Mouse (Mus musculus) right cerebral cortex, postnatal 25 days (tissue): Measurements from ENCODE around the gene Ndufa10.
"Not testable (repeated sequence)": the region's sequence is repeated elsewhere in the genome, so short reads cannot be mapped to it uniquely, and the experiment has no call there.

ENCODE experiments used
- DNase-seq: peaks from one replicate; pipeline ENCODE4 v3.0.0; 2022

Ndufa10 gene

DNA sequence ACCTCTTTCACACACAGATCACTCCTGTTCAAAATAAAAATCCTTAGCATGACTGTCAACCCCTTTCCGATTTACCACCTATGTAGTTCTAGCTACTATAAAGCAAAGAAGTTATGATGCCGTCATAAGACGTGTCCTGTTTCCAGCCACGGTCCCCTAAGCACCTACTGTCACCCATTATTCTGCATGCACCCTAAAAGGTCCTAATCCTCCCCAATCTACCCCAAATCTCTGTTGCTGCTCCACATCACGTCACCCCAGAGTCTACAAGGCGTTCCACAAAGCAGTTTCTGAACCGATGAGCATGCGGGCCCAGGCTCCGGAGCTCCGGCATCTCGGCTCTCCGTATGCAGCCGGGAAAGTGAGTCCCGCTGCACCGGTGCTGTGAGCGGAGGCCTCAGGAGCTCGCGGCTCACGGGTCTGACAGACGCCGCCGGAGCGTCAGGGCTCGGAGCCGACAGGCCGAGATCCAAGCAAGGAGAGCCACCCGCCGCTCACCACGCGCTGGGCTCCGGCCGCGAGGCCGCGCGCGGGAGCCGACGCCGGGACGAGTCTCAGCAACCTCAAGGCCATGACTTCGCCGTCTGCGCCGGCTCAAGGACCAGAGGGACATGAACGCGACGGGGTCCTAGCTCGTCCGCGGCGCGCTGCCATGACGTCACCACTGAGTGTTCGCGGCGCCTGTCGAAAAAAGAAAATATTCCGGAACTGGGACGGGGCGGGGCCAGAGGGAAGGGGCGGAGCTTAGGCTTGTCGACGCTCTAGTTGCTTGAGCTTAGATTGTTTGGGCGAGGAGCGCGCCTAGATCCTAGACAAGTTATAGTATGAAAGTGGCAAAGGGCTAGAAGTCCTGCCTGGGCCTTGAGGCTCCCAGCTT lies at the start of gene Ndufa10:
TSS of gene Ndufa10 (minus strand) at position 696 of the 877 bp plus-strand sequence.
- peak; percentile 88 for DNase-seq

DNA sequence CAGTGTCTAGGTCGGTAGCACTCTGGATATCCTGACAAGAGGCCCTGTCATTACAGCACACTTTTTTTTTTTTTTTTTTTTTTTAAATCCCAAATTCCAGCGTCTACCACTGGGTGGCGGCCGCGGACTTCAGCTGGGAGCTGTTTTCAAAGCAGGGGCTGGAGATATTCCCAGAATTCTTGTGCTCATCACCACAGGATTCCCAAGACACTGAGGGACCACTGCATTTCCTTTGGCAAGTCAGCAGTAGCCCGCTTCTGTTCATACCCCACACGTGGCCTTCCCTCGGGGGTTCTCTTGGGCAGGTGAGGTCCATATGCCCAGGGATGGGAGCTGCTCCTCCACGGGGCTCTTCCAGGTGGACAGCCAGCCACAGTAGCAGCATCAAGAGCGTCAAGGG lies 47.7 kb upstream of the Ndufa10 start:
- DNase-seq: peak; percentile 39

DNA sequence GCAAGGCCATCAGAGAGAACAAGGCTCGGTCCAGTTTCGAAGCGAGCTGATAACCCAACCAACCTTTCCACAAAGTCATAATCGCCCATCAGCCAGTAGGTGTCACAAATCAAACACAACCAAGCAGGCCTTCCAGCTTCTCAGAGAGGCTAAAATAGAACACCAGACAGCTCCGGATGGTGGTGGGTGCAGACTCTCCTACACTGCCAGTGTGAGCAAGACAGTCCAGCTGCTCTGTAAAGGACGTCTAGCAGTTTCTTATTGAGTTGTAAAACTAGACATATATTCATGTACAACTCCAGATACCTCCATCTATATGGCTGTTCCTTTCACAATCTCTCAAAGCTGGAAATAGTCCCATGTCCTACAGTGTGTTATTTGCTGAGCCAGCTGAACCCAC lies 45.4 kb upstream of the Ndufa10 start:
- peak; percentile 48 for DNase-seq

DNA sequence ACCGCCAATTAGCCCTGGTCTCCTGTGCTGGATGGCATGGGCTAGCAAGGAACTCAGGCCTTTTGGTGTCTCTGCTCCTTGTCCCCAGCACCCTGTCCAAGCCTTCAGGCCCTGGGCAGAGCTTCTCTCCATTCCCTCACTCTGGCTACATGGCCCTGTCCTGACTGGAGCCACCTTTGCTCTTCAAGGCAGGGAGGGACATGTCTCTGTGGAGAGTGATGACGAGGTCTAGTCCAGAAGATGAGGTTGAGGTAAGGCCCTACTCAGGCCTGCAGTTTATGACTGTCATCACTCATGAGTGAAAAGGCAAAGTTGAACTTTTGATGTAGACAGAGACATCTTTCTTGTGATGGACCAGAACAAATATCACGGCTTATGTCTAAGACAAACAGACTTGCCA lies 44.9 kb upstream of the Ndufa10 start, which contains the start of gene Olfr1414:
TSS of gene Olfr1414 (minus strand) at position 101 of the 400 bp plus-strand sequence.
- DNase-seq: no peak

DNA sequence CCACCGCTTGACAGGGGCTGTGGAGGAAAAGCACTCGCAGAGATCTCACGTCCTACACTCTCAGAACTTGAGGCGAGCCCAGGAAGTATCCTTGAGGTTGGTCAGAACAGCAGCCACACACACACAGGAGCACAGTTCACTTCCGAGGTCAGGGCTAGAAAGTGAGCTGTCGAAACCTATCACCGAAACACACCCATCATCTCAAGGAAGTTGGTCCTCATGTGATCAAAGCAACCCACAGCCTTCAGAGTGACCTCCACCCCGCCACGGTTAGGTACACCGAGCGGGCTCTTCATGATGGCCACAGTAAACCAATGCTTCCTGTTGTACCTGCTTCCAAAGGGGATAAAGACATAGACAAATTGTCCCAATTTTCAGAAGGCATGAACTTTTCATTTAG lies 41.7 kb upstream of the Ndufa10 start:
- no peak for DNase-seq

DNA sequence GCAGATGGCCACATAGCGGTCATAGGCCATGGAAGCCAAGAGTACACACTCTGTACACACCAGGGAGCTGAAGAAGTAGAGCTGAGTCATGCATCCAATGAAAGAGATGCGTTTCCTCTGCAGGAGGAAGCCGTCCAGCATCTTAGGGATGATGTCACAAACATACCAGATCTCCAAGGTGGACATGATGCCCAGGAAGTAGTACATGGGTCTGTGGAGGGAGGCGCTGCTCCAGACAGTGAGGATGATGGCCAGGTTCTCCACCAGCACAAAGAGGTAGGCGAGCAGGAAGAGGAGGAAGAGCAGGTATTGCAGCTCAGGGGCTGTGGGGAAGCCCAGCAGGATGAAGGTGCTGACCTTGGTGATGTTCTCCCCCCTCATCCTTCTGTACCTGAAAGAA lies 38.0 kb upstream of the Ndufa10 start:
- not testable (repeated sequence) for DNase-seq

DNA sequence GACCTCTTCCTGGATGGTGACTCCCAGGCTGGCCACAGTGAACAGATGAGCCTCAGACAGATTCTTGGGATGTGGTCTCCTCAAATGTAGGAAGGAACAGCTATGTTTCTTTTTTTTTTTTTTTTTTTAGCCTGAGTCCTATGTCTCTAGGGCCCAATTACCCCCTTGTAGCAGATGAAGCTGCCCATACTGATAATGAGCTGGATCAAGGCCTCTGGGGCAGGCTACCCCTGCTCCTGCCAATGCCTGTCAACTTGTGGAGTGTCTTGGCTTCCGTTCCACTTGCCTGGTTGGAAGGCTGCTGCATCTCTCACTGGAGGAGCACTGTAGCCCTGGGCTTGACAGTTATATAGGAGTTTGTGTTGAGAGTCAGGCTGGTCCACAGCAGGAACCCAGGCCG lies 22.3 kb upstream of the Ndufa10 start, which contains the start of gene Olfr1415:
TSS of gene Olfr1415 (minus strand) at position 101 of the 400 bp plus-strand sequence.
- no peak for DNase-seq

DNA sequence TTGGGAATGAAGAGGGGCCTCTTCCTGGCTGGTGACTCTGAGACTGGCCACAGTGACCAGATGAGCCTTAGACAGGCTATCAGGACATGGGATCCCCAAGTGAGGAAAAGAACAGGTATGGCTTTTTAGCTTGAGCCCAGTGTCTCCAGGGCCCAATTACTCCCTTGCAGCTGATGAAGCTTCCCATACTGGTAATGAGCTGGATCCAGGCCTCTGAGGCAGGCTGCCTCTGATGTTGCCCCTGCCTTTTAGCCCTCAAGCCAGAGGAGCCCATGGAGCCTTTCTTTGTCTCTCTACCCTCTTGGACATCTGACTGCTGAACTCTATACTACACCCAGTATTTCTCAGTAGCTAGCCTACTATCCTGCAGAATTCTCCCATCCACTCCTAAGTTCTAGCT lies 11.4 kb upstream of the Ndufa10 start, which contains the start of gene Olfr1416:
TSS of gene Olfr1416 (minus strand) at position 101 of the 400 bp plus-strand sequence.
- no peak for DNase-seq

DNA sequence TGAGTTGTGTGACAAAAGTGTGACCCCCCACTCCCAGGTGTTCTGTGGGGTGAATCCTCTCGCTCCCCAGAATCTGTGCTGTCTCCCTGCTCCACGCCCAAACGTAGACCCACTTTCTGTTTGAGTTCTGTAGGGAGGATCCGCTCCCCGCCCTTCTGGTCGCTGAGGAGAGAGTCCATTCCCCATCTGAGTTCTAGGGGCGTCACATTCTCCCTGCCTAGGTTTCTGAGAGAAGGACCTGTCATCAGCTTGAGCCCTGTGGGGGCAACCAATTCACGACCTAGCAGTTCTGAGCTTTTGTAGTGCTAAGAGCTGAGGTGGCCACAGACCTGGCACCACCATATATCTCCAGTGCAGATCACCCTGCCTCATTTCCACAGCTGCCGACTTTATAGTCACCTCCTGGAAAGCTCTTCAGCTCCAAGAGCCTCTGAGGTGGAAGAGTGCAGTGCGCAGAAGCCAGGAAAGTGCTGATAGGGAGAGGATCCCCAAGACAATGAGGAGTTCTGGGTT lies 462 bp upstream of the Ndufa10 start:
- DNase-seq: no peak

DNA sequence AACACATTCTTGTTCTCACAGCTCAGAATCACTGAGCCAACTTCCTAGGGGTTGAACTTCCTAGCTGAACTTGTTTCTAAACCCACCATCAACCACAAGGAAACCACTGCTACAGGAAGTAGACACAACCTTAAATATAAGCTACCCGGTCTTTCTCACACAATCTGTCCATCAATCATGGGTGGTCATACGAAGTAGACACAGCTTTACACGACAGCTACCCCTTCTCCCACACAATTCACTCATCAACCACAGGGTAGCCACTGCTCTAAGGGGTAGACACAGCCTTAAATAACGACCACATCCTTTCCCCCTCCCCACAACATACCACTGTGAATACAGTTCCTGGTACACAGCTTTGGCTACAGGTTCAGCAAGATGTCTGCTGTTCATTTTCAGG lies 4.8 kb downstream of the Ndufa10 start:
- no peak for DNase-seq

DNA sequence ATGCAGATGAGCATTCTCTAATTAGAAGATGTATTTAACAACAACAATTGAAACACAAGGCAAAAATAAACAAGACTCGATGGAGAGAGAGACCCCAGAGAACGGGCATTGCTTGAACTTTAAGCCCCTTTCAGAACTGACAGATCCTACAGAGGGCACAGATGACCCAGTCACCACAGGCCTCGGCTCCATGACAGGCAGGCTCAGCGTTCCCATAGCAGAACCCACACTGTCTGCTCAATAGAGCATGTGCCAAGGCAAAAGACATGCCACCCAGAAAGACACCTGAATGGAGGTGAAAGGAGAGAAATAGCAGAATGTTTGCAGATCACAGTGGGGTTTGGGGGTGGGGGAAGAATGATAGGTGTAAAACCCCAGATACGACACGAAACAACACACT lies 15.2 kb downstream of the Ndufa10 start:
- DNase-seq: no peak

DNA sequence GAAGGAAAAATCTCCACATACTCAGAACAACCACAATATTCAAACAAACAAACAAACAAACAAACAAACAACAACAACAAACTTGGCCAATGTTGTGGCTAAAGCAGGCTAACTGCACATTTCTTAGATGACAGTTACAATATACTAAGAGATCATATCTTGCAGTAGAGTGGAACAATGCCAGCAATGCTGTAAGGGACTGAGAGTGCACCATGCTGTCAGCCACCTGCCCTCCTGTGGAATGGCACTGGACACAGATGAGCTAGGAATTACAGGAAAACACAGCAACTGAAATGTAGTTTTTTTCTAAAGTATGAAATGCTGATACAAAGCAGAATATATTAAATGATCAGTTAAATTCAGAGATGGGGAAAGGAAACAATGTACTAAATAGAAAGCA lies 15.9 kb downstream of the Ndufa10 start:
- no peak for DNase-seq

DNA sequence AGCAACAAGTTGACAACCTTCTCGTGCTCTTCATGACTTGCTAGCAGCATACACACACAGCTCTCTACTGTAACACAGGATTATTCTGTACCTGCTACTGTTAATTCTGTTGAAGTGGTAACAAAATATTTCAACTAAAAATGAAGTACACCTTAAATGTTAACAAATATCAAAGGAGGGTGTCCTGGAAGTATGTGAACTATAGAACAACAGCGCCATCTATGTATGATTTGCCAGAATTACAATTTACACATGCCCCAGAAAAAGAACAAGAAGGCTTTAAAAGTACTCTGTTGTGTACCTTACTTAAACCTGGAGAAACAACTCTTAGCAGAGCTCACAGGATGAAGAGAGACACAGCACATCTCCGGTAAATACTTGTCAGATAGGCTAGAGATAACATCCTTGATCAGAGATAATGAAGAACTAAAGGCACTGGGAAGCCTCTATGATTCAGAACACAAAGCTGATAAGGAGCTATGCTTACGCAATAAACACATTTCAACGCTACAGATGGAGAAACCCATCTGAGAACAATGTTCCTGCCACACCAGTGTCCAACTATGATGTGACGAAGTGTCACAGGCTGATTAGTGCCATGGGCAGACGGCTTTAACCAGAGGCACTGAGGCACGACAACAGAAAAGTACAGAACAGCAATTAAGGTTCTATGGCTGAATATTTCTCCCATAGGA lies 19.8 kb downstream of the Ndufa10 start:
- no peak for DNase-seq

DNA sequence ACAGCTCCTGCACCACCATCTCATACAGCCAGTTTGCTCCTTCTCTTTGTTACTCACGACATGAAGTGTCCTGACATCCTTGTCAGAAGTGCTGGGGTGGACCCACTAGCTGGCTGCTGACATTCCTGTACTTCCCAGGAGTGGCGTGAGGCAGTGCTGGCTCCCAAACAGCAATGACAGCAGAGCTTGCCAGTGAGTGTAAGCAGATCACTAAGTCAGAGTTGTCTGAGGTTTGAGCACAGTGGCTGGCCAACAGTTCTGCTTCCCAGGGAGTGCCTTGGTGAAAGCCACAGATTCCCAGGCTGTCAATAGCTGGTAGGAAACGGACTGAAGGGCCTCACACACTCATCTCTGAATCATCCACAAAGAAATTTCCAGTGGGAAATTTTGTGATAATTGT lies 25.4 kb downstream of the Ndufa10 start:
- DNase-seq: no peak

DNA sequence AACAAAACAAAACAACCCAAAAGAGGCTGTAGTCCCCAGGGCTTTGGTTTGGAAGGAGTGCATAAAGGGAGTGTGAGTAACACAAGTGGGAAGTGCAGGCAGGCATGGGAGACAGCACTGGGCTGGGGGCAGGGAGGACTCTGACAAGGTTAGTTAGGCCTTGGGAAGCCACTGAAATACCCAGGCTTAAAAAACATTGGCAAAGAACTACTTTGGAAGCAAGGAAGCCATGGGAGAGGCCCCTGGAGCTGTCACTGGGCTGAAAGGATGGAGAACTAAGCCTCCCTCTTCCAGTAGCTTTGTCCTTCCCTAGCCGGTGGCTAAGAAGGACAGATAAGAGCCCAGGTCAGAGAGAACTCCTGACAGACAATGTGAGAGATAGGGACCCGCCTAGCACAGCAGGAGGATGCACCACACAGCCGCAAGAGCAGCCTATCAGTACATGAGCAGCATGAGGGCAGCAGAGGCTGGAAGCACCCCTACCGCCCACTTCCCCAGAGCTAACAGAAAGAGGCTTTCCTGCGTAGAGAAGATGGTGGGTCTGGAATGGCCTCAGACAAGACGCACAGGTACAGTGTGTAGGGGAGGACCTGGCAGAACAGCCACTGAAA lies 32.1 kb downstream of the Ndufa10 start:
- DNase-seq: no peak

DNA sequence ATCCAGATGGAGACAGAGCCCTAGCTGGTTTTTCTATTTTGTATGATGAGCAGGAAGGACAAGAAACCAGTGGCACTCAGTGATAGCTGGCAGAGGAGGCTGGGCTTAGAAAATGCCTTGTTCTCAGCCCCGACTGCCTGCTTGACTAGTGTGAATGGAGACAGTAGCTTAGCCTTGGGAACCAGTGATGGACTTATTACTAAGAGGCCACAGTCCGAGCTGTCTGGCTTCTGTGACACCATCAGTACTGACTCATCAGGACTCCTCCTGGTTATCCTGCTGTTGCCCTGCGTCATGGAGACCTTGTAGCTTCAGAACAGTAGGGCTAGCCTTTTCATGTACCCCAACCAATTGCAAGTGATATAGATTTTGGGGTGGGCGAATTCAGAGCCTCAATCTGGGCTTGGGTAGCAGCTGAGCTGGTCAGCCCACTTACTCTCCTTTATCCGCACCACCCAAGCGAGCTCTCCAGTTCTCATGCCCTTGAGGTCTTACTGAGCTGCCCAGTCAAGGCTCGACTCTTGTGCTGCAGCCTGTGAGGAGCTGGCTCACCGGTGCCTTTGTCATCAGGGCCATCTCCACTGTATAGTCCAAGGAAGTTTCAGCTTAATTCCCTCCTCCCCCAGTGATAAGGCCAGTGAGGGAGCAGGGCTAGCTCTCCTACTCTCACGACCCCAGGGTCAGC lies 33.5 kb downstream of the Ndufa10 start:
- no peak for DNase-seq

DNA sequence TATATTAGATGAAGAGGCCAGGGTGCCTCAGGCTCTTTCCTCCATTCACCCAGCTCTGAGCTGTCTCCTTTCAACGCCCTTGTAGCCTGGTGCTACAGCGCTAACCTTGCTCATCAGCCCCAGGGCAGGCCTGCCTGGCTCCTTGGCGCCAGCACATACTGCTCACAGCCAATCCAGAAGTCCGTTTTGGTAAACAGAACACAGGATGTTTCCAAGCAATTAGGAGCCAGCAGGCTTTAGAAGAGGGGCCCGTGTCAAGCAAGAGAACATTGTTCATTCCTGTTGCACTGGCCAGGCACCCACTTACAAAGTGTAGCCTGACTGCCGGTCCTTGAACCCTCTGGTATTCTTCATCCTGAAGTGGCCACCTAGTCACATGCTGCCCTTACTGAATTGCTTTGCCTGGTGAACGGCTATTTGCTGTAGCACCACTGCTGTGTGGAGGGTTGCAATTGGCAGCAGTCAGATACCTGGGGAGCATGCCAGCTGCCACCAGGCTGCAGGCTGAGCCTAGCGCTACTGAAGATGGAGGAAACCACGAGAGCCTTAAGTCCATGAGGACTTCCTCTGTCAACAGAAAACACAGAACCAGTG lies 35.9 kb downstream of the Ndufa10 start:
- DNase-seq: peak; percentile 63

DNA sequence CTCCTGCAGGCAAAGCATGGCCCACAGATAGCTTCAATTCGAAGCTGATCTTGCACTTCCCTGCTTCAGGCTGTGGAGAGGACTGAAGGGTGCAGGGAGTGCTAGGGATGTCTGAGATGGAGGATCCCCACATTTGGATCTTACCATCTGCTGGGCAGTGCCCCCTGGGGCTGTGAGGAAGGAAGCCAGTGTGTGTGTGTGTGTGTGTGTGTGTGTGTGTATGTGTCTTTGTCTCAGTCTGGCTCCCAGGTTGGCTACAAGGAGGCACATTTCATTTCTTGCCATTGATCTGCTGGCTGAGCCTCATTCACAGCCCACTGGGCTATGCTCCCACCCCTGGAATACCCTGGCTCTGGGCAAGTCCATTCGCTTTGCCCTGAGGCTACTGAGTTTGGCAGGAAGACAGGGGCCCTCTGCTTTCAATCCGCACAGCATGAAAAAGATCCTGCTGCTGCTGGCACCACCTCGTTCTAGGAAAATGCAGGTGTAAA lies 36.8 kb downstream of the Ndufa10 start:
- DNase-seq: no peak

DNA sequence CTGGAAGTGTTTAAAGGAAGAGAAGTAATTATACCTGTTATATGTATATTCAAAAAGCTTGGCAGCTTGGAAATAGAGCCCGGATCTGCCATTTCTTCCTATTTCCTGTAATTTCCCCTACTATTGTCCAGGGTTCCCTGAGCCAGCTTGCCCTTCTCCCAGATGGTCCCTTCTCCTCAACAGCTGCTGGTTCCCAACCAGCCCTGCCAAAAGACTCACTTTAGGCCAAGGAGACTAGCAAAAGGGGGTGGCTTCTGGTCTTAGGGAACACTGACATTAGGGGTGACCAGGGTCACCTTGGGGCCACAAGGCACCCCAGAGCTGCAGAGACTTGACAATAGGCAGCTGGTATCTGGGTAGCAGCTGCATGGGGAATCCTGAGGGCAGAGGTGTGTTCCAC lies 38.7 kb downstream of the Ndufa10 start:
- DNase-seq: no peak

DNA sequence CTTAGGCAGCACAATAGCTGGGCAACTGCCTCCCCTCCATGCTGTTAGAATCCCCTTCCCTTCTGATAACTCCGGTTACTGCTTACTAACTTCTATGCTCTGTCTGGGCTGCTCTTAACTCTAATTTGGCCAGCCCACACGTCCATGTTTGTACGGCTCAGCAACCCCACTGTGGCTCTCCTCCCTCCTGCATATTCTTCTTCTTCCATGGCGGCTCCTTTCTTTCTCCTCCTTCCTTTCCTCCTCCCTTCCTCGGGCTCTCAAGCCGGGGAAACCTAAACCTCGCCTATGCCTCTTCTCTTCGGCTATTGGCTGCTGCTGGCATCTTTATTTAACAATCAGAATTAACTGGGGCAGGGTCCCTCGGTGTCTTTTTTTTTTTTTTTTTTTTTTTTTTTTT lies 40.9 kb downstream of the Ndufa10 start:
- DNase-seq: no peak

DNA sequence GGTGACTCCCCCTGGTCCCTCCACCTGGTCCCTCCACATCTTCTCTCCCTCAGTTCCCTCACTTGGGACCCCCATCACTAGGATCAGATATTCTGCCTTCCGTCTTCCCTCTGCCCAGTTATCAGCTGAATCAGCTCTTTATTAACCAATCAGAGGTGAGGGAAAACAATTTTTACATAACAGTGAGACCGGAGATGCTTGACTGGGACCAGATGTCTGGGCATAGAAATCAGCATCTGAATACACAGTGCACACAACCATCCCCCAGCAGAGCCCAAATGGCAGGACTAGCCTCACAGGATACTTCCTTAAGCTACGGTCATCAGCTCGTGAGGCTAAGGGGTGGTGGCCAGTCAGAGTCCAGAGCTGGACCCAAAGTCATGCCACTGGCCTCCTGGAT lies 41.6 kb downstream of the Ndufa10 start:
- DNase-seq: no peak

DNA sequence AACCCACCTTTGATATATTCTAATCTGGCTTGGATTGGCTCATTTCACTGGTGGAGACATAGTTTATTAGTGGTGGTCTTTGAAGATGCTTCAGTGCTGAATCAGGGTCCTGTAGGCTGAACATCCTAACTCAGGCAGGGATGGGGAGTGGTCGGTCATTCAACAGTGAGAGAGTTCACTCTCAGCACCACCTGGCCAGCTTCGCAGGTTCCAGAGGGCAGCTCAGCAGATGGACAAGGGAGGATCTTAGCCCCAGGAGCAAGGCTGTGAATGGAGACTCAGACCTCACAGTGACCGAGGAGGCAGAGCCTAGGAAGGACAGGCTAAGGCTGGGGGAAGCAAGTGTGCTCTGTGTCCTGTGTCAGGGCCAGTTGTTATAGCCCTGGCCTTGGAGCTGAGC lies 42.2 kb downstream of the Ndufa10 start:
- DNase-seq: no peak
